Mouse (Mus musculus) heart, adult 2 months (tissue): ENCODE data around the gene Pgpep1.

Source experiments
- CTCF ChIP-seq: fragments of 200-600 bp; IDR thresholded peaks from 2 replicates; pipeline ENCODE4 v1.8.1; 2022; ENCODE audit warnings: antibody characterized with exemption, mild to moderate bottlenecking, moderate library complexity
- EP300 ChIP-seq: fragments of 200-500 bp; IDR thresholded peaks from 2 replicates; pipeline ENCODE4 v1.6.1; 2011; ENCODE audit warnings: low read depth, low read length, control low read depth; ENCODE audit not compliant: insufficient read depth
- POLR2A ChIP-seq: fragments of 200-500 bp; IDR thresholded peaks from 2 replicates; pipeline ENCODE4 v1.6.1; 2011; ENCODE audit warnings: mild to moderate bottlenecking, low read depth, low read length, control low read depth; ENCODE audit not compliant: insufficient read depth

- TF ChIP-seq CTCF (no peak), EP300 (no peak), POLR2A (0 out of 2 replicates have a peak, but pooled peaks have one; percentile 39)
Measured at GRCm38 (mm10) chr8:70616645-70617044, 43.5 kb downstream of the Pgpep1 start.
